Mouse (Mus musculus) retina, embryonic 14.5 days (tissue): ENCODE data around the gene Yaf2.
"Not testable (repeated sequence)": the region's sequence is repeated elsewhere in the genome, so short reads cannot be mapped to it uniquely, and the experiment has no call there.

ENCODE experiments used
- DNase-seq: peaks from one replicate; pipeline ENCODE4 v3.0.0-alpha.2; 2015; ENCODE audit warnings: low spot score

Gene Yaf2

GRCm38 (mm10) chr15:93336925-93337761 lies at the start of gene Yaf2:
Yaf2 (minus strand) TSS chr15:93336935.
- DNase-seq = peak; percentile 86

- no peak for DNase-seq
Observed at GRCm38 (mm10) chr15:93381337-93381736, 44.6 kb upstream of the Yaf2 start.

GRCm38 (mm10) chr15:93379177-93379576 lies 42.4 kb upstream of the Yaf2 start:
- DNase-seq = peak; percentile 9

- no peak for DNase-seq
Observed at GRCm38 (mm10) chr15:93375696-93376095, 39.0 kb upstream of the Yaf2 start.

- not testable (repeated sequence) for DNase-seq
Observed at GRCm38 (mm10) chr15:93372525-93373119, 35.9 kb upstream of the Yaf2 start.

GRCm38 (mm10) chr15:93371838-93372237 lies 35.1 kb upstream of the Yaf2 start:
- DNase-seq = no peak

GRCm38 (mm10) chr15:93368558-93368957 lies 31.8 kb upstream of the Yaf2 start:
- no peak for DNase-seq

GRCm38 (mm10) chr15:93365561-93365960 lies 28.8 kb upstream of the Yaf2 start:
- DNase-seq = no peak

- no peak for DNase-seq
Observed at GRCm38 (mm10) chr15:93358346-93359095, 21.8 kb upstream of the Yaf2 start.

GRCm38 (mm10) chr15:93340630-93341379 lies 4.1 kb upstream of the Yaf2 start:
- DNase-seq = no peak

GRCm38 (mm10) chr15:93336658-93336924 lies 144 bp downstream of the Yaf2 start:
- no peak for DNase-seq

- DNase-seq = peak; percentile 72
Observed at GRCm38 (mm10) chr15:93335821-93336657, 696 bp downstream of the Yaf2 start.

- no peak for DNase-seq
Observed at GRCm38 (mm10) chr15:93331256-93331655, 5.5 kb downstream of the Yaf2 start.

- no peak for DNase-seq
Observed at GRCm38 (mm10) chr15:93327235-93327634, 9.5 kb downstream of the Yaf2 start.

GRCm38 (mm10) chr15:93326651-93327050 lies 10.1 kb downstream of the Yaf2 start:
- DNase-seq = peak; percentile 28

GRCm38 (mm10) chr15:93325360-93325759 lies 11.4 kb downstream of the Yaf2 start:
- no peak for DNase-seq

GRCm38 (mm10) chr15:93318781-93319180 lies 18.0 kb downstream of the Yaf2 start:
- DNase-seq = no peak

GRCm38 (mm10) chr15:93310304-93310703 lies 26.4 kb downstream of the Yaf2 start:
- not testable (repeated sequence) for DNase-seq

- no peak for DNase-seq
Observed at GRCm38 (mm10) chr15:93298197-93298596, 38.5 kb downstream of the Yaf2 start.

- no peak for DNase-seq
Observed at GRCm38 (mm10) chr15:93294483-93294882, 42.3 kb downstream of the Yaf2 start.

- no peak for DNase-seq
Observed at GRCm38 (mm10) chr15:93288321-93288720, 48.4 kb downstream of the Yaf2 start.
